Mouse (Mus musculus) heart, adult 2 months (tissue): Measurements from ENCODE around the gene Nphs1.

Experiments used
- CTCF ChIP-seq: fragments of 200-600 bp; IDR thresholded peaks from 2 replicates; pipeline ENCODE4 v1.8.1; 2022; ENCODE audit warnings: antibody characterized with exemption, mild to moderate bottlenecking, moderate library complexity
- EP300 ChIP-seq: fragments of 200-500 bp; IDR thresholded peaks from 2 replicates; pipeline ENCODE4 v1.6.1; 2011; ENCODE audit warnings: low read depth, low read length, control low read depth; ENCODE audit not compliant: insufficient read depth
- POLR2A ChIP-seq: fragments of 200-500 bp; IDR thresholded peaks from 2 replicates; pipeline ENCODE4 v1.6.1; 2011; ENCODE audit warnings: mild to moderate bottlenecking, low read depth, low read length, control low read depth; ENCODE audit not compliant: insufficient read depth

DNA sequence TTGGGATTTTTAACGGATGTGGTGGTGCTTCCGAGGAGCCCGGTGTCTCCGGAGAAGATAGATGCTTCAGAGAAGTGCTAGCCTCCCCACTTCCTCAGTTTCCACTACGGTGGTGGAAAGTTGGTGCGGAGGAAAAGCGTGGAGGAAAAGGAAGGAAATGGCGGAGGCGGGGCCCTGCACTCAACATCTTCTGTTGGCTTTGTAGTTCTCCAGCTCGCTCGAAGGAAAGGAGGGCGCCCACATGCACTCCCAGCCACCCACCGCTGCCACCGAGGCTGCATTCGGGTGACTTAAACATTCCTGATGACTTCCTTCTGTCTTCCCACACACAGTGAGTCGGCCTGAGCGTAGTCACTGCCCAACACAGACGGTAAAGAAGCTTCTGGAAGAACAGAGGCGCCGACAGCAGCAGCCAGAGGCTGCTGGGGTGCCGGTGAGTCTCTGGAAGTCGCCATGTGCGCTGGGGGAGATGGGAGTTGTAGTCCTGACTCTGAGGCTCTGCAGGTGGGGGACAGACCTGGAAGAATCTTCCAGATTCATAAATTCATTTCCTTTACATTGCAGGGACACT lies 35.0 kb upstream of the Nphs1 start:
- TF ChIP-seq CTCF = no peak
- no peak for TF ChIP-seq EP300
- TF ChIP-seq POLR2A = no peak
